Mouse (Mus musculus) urinary bladder, postnatal 14 days (tissue): ENCODE measurements at regions not wholly inside any gene's neighbourhood (a gene's known extent, or its start where the extent isn't known, plus 50 kb on each side); places are given as distances from the start of the nearest gene placed in this dataset.

Source experiments
- DNase-seq: peaks from one replicate; pipeline ENCODE4 v3.0.0; 2021; ENCODE audit warnings: low spot score

GRCm38 (mm10) chr6:51283916-51284706 lies 148.4 kb upstream of the Nfe2l3 start:
- peak; percentile 44 for DNase-seq

- DNase-seq, result no peak
Measured at GRCm38 (mm10) chr6:51284881-51285280, 147.6 kb upstream of the Nfe2l3 start.

GRCm38 (mm10) chr6:51286836-51287235 lies 145.6 kb upstream of the Nfe2l3 start:
- no peak for DNase-seq

GRCm38 (mm10) chr6:51287383-51287782 lies 145.1 kb upstream of the Nfe2l3 start:
- DNase-seq, result no peak

GRCm38 (mm10) chr6:51287807-51288206 lies 144.7 kb upstream of the Nfe2l3 start:
- DNase-seq, result no peak

- no peak for DNase-seq
Measured at GRCm38 (mm10) chr6:51288306-51289066, 144.0 kb upstream of the Nfe2l3 start.

GRCm38 (mm10) chr6:51289067-51289725 lies 143.3 kb upstream of the Nfe2l3 start:
- no peak for DNase-seq

GRCm38 (mm10) chr6:51300694-51301417 lies 131.6 kb upstream of the Nfe2l3 start:
- DNase-seq, result no peak

- DNase-seq, result no peak
Measured at GRCm38 (mm10) chr6:51301831-51302230, 130.6 kb upstream of the Nfe2l3 start.

- DNase-seq, result no peak
Measured at GRCm38 (mm10) chr6:51302240-51302639, 130.2 kb upstream of the Nfe2l3 start.

GRCm38 (mm10) chr6:51318341-51318740 lies 114.1 kb upstream of the Nfe2l3 start:
- DNase-seq, result no peak

- DNase-seq, result no peak
Measured at GRCm38 (mm10) chr6:51320019-51320418, 112.5 kb upstream of the Nfe2l3 start.

GRCm38 (mm10) chr6:51320676-51321419 lies 111.6 kb upstream of the Nfe2l3 start:
- no peak for DNase-seq

GRCm38 (mm10) chr6:51326103-51326829 lies 106.2 kb upstream of the Nfe2l3 start:
- no peak for DNase-seq

- no peak for DNase-seq
Measured at GRCm38 (mm10) chr6:51329070-51329995, 103.1 kb upstream of the Nfe2l3 start.

GRCm38 (mm10) chr6:51330069-51330706 lies 102.3 kb upstream of the Nfe2l3 start:
- DNase-seq, result no peak

- peak; percentile 54 for DNase-seq
Measured at GRCm38 (mm10) chr6:51332841-51333240, 99.6 kb upstream of the Nfe2l3 start.

- no peak for DNase-seq
Measured at GRCm38 (mm10) chr6:51333722-51334360, 98.6 kb upstream of the Nfe2l3 start.

- no peak for DNase-seq
Measured at GRCm38 (mm10) chr6:51335314-51335713, 97.2 kb upstream of the Nfe2l3 start.
